In genomic region chr12:101819570-101819969, GRCm38 (mm10) we compare ENCODE assay signal across 8 mouse cellular contexts. TPM values are rescaled to one million over a fixed set of nuclear protein-coding genes. Genes with fewer than 3 reads are reported as not detected.
DNase-seq lines count a peak whose midpoint lies in the region; ATAC-seq and TF ChIP-seq lines count a peak whose summit lies in the region.

No protein-coding gene starts in this region.

- peaks cover 15% of the 10 kb centered on the region for H3K4me1 ChIP-seq in heart, embryonic 10.5 days
- H3K4me1 ChIP-seq in testis, adult 2 months (ENCODE audit: control insufficient read depth, insufficient read depth, low read length), result peaks cover 15% of the 10 kb centered on the region
- no peaks in the 10 kb centered on the region for H3K4me1 ChIP-seq in liver, embryonic 16.5 days (ENCODE audit: control insufficient read depth, low read depth, low read length)
- H3K4me1 ChIP-seq in cerebellum, adult 2 months (ENCODE audit: control insufficient read depth, insufficient read depth, low read length), result peaks cover 9% of the 10 kb centered on the region

- H3K27ac ChIP-seq in heart, embryonic 10.5 days, result peak overlapping the region; percentile 81; the same call in 1 of the 2 replicates
- no peak overlapping the region for H3K27ac ChIP-seq in testis, adult 2 months (ENCODE audit: control insufficient read depth, insufficient read depth, low read depth, low read length)
- H3K27ac ChIP-seq in liver, embryonic 16.5 days (ENCODE audit: low read length), result no peak overlapping the region
- no peak overlapping the region for H3K27ac ChIP-seq in cerebellum, adult 2 months (ENCODE audit: insufficient read depth, low read length)

- no peak for TF ChIP-seq POLR2A in testis, adult 2 months (IDR thresholded peaks at IDR 0.05; ENCODE audit: control insufficient read depth, low read depth, low read length)
- TF ChIP-seq POLR2A in cerebellum, adult 2 months (IDR thresholded peaks at IDR 0.05; ENCODE audit: borderline replicate concordance, insufficient read depth, low read length), result no peak

- 38% methylated on average over 9 of the region's 9 CpGs for WGBS in heart, embryonic 10.5 days
- 26% methylated on average over 9 of the region's 9 CpGs for WGBS in liver, embryonic 16.5 days (ENCODE audit: insufficient replicate concordance)
- 79% methylated on average over 9 of the region's 9 CpGs for WGBS in cerebellum, adult 2 months

- H3K4me2 ChIP-seq in liver, embryonic 16.5 days (ENCODE audit: low read depth, low read length), result peak overlapping the region; percentile 66

- peak overlapping the region; percentile 71 for H3K4me3 ChIP-seq in heart, embryonic 10.5 days
- H3K4me3 ChIP-seq in testis, adult 2 months (ENCODE audit: control insufficient read depth, low read depth, low read length), result peak overlapping the region; percentile 78
- peak overlapping the region; percentile 53 for H3K4me3 ChIP-seq in liver, embryonic 16.5 days (ENCODE audit: low read depth, low read length)
- H3K4me3 ChIP-seq in cerebellum, adult 2 months (replicated peaks; ENCODE audit: insufficient read depth, low read depth, low read length), result no peak overlapping the region

- DNase-seq in heart, embryonic 10.5 days (ENCODE audit: low spot score), result no peak
- no peak for DNase-seq in heart, postnatal 10 days
- DNase-seq in testis, postnatal 14 days (ENCODE audit: low spot score), result no peak
- no peak for DNase-seq in cerebellum, adult 2 months
- no peak for DNase-seq in urinary bladder, adult 2 months (ENCODE audit: low spot score)

- peaks cover 30% of the 10 kb centered on the region; the same call in 1 of the 2 replicates for H3K27me3 ChIP-seq in heart, embryonic 10.5 days (ENCODE audit: insufficient read depth, poor library complexity, severe bottlenecking)
- H3K27me3 ChIP-seq in testis, adult 2 months (ENCODE audit: control insufficient read depth, insufficient read depth, low read length), result no peaks in the 10 kb centered on the region; the same call in 1 of the 2 replicates
- peaks cover 20% of the 10 kb centered on the region for H3K27me3 ChIP-seq in liver, embryonic 16.5 days (ENCODE audit: control insufficient read depth, insufficient read depth, low read depth, low read length)
- H3K27me3 ChIP-seq in cerebellum, adult 2 months (ENCODE audit: control insufficient read depth, insufficient read depth, low read length), result peaks cover 1% of the 10 kb centered on the region; the same call in 1 of the 2 replicates

- H3K9ac ChIP-seq in liver, embryonic 16.5 days (ENCODE audit: low read depth, low read length), result no peak overlapping the region

- no peaks in the 10 kb centered on the region for H3K36me3 ChIP-seq in heart, embryonic 10.5 days
- H3K36me3 ChIP-seq in testis, adult 2 months (ENCODE audit: control insufficient read depth, insufficient read depth, low read length), result no peaks in the 10 kb centered on the region
- no peaks in the 10 kb centered on the region for H3K36me3 ChIP-seq in liver, embryonic 16.5 days (ENCODE audit: control insufficient read depth, insufficient read depth)

- intact Hi-C loops in heart, postnatal 10 days (cut with DNase I), result loop anchor here (5.0 kb wide), 1 partner anchor 47 kb away; no protein-coding TSS in a partner anchor

- ATAC-seq in liver, embryonic 16.5 days (ENCODE audit: low read depth), result no peak
- ATAC-seq in cerebellum, adult (ENCODE audit: insufficient number of reproducible peaks, low FRiP score, low TSS enrichment), result no peak

- no peaks in the 10 kb centered on the region for H3K9me3 ChIP-seq in heart, embryonic 10.5 days
- H3K9me3 ChIP-seq in liver, embryonic 16.5 days (replicated peaks; ENCODE audit: control insufficient read depth, low read length), result no peaks in the 10 kb centered on the region

- no peak for TF ChIP-seq CTCF in testis, adult 2 months (IDR thresholded peaks at IDR 0.05; ENCODE audit: control insufficient read depth, insufficient read depth, insufficient replicate concordance, low read depth, low read length)
- TF ChIP-seq CTCF in cerebellum, adult 2 months (IDR thresholded peaks at IDR 0.05; ENCODE audit: borderline replicate concordance, insufficient read depth, low read depth, low read length), result no peak

RNA-seq across cellular contexts. Expression of gene Fbln5, which starts 0.7 kb away (rescaled TPM):
- 4.1 and 7.9 TPM in 2 replicates for polyA plus RNA-seq in heart, embryonic 10.5 days (2016; fragmentation: Nextera tagmentation; extraction: Ambion mirVana)
- 10 to 100 TPM; 47.1 to 52.2 TPM for total RNA-seq in heart, postnatal 10 days (2021)
- 7.9 and 8.8 TPM in 2 replicates for polyA plus RNA-seq in testis, adult 2 months (2012; rRNA removed)
- 6.8 and 7.6 TPM in 2 replicates for polyA plus RNA-seq in liver, embryonic 16.5 days (2015; fragmentation: Nextera tagmentation; extraction: Ambion mirVana)
- 8.2 and 8.9 TPM in 2 replicates for polyA plus RNA-seq in cerebellum, adult 2 months (2012; rRNA removed)
- polyA plus RNA-seq in urinary bladder, adult 2 months (2012; rRNA removed), result 143 and 164 TPM in 2 replicates

Comparison
In these comparisons a context has a peak if more than half of its experiments do, and no peak if none do; other contexts are left out.
1. RNA of gene Fbln5, which starts 0.7 kb away (polyA plus RNA-seq): 143 to 164 TPM in urinary bladder, adult 2 months; 8.2 to 8.9 TPM in cerebellum, adult 2 months, 4.1 to 7.9 TPM in heart, embryonic 10.5 days, 7.9 to 8.8 TPM in testis, adult 2 months and 6.8 to 7.6 TPM in liver, embryonic 16.5 days; every median in the first group is over 10 times any median in the second.